Mouse (Mus musculus) frontal cortex, adult (tissue): Measurements from ENCODE around the gene Dnajb13.

Source experiments
- ATAC-seq: cut with Nextera tagmentation; 2 replicates; pipeline ENCODE4 v1.9.2; 2017; ENCODE audit warnings: mild to moderate bottlenecking, moderate library complexity, mixed read lengths; ENCODE audit not compliant: low TSS enrichment

The Dnajb13 gene

DNA sequence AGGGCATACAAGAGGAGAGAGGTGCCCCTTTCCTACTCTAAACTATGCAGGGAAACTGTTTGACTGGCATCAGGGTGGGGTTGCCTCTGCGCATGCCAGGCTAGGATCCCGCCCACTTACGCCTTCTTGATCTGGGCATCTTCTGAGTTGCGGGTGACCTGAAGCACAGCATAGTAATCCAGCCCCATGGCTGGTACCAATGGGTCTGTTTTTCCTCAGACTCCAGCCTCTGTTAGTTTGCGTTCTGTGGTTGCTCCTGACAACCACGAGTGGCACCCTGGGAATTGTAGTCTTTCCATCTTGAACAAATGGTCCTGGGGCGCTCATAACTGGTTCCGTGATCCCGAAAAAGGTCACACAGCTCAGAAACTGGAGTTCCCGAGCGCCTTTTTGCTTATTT, at the start of gene Dnajb13:
Gene Dnajb13 (minus strand): TSS at position 388 of the 400 bp plus-strand sequence.
- ATAC-seq, result peak; percentile 85; the same call in 1 of the 2 replicates

DNA sequence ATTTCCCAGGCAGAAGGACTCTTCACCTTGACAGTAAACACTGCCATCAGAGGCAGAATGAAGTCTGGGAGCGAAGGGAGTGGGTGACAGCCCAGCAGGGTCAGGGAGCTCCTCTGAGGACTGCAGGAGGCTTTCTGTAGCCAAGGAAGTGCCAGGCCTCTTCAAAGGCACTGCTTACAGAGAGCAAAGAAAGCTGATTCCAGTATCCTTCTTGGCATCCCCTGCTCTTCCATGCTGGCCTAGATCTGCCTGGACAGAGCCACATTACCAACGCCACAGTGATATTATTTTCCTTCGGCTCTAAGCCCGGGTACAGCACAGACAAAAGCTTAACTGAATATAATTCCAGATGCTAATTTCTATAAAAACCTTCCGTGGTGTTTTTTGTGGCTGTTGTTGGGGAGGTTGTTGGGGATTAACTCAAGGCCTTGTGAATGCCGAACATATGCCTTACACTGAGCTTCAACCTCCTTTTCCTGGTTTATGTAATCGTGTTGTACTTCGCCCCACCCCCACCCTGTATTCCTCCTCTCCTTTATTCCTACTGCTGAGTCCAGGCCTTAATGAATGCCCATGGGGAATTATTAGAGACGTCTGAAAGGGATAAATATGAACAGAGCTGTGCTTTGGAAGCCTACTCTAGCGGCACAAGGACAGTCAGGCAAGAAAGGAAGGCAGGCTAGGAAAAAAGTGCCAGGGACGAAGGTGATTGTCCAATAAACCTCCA, 47.3 kb upstream of the Dnajb13 start:
- ATAC-seq, result peak; percentile 77

DNA sequence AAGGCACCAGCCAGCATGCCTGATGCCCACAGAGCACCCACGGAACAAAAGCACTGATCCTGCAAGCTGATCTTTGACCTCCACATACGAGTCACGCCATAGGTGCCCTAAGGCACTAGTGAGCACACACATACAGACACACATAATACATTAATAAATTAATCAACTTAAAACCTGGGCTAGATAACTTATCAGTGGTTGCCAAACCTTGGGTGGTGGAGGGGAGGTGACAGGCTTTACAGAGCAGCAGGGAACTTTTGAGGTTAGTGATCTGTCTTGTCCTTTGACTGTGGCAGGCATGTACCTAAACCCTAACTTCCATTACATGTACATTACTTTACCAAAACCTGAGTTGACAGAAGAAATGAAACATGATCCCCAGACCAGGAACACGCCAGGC, 44.6 kb upstream of the Dnajb13 start:
- ATAC-seq, result no peak

DNA sequence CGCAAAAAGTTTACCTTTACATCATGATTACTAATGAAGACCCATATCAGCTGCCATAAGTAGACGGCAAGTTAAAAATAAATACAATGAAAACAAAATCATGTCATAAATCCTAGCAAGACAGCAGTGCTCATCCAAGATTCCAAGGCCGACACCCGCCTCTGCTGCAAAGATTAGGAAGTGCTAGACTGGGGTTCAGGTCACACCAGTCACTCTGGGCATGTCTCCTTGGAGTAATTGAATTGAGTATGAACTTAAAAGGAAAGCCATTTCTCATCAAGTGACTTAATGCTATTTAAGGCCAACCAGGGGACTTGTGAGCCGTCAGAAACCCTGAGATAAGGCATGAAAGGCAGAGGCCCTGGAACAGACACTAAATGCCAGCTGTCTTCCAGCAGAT, 42.5 kb upstream of the Dnajb13 start:
- ATAC-seq, result no peak

DNA sequence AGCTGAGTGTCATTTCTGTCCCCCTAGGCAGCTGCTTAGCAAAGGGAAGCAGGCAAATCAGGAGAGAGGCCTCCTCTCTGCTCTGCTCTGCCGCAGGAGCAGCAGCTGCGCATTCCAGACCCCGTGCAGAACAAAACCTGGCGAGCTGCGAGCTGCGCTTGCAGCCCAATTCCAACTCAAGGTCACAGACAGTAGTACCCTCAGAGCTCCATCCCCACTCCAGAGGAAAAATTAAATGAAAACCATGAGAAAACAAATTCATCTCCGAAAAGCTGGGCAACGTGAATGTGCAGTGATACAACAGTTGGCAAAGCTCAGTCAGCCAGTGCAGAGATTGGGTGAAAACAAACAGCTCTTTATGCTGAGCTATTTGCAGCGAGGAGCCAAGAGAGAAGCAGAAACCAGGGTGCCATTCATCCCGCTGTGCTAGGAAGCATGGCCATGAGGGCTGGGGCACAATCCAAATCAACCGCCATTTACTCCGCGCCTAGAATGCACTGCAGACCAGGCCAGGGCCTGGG, 40.7 kb upstream of the Dnajb13 start:
- ATAC-seq, result peak; percentile 91

DNA sequence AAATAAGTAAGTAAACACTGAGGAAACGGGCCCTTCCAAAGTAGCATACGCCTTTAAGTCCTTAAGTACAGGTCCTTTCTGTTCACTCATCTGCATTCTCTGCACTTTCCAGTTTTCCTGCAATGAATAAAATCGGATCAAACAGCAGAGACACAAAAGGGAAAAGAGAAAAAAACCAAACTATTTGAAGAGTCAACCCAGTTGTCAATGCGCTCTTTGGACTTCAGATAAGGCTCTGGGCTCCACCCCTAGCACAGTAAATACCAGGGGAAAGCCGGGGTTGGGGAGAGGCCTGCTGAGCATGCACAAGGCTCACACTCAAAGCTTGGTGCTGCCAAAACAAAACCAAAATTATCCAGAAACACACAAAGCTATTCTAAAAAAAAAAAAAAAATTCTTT, 40.2 kb upstream of the Dnajb13 start:
- ATAC-seq, result no peak

DNA sequence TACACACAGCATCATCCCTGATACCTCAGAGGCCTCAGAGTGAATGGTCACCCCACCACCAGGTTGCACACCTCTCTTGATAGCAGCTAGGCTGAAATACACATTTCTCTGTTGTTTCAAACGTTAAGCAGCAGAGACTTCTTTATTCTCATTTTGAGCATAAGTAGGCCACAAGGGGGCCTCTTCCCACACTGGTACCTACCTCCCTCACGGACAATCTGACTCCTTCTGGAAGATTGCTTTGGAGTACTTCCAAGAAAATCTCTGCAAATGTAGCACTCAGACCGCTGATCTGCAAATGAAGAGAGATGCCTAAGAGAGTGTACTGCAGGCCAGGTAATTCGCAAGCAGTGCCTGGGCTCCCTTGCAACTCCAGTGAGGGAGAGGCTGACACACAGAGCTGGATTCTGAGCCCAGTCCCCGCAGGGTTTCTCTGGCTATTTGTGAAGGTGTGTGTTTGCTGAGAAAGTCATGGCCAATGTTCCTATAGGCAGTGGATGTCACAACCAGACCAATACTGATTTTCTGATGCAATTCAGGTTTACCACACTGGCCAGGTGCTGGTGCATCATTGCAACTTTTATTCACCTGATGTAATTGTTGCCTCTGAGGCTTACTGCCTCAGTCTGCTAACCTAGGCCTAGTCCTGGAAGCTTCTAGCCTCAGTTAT, 35.7 kb upstream of the Dnajb13 start:
- ATAC-seq, result peak; percentile 69

DNA sequence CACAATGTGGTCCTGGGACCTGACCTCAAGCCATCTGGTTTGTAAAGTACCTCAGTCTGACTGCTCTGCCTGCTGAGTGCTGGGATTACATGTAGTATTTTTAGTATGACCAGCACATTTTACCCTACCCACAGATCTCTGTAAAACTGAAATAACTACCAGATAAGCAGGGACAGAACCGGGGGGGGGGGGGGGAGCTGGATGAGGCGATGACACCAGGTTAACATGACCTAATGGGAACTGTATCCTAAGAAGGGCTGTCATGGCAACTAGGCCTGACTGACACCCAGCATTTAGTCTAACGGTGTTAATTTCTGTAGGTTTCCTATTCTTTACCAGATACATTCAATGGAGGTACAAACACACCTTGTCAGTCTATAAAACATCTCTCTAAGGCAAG, 35.0 kb upstream of the Dnajb13 start:
- no peak for ATAC-seq

DNA sequence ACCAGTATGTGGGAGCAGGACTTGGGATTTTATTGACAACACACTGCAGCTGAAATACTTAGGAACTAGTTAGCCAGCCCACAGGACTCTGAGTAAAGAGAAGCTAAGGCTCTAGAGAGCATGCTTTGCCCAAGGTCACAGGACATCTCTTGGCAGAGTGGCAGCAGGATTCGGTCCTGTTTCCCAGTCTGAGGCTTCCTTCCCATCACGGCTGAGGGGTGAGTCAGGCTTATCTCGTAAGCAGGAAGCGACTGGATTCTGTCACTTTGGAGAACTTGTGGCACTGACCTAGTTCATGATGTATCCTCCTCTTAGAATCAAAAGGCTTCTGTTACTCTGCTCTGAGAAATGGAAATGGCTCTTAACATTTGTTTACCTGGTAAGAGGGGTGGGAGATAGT, 32.9 kb upstream of the Dnajb13 start:
- ATAC-seq, result no peak

DNA sequence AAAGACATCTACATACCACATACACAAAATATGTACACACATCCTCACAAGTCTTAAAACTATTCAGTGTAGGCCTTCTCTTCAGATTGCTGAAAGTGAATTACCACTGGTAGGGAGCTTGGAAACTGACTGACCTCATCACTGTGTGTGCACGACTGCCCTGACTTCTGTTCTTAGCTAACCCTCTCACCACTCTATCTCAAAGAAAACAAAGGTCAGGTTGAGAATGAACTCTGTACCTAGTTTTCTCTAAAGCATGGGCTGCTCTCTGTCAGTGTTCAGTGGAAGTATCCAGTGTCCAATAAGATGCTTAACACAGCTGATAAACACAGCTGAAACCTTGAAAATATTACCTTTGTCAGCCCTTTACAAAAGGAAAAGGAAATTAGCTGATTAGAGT, 29.7 kb upstream of the Dnajb13 start:
- no peak for ATAC-seq

DNA sequence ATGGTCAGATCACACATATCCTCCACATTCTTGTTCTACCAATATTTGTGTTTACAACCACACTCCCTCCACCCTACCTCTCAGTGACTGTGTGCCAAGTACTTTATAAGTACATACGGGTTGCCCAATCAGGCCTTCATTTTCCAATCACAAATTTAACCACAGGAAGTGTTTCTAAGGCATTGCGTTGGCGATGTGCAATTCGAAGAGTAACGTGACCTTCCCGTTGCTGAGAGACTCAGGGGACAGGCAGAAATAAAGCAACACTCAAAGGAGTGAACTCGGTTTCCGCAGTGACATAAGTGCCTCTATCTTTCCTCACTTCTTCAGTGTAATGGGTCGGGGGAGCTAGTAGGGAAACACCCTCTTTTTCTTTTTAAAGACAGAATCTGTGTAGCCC, 24.8 kb upstream of the Dnajb13 start:
- no peak for ATAC-seq

DNA sequence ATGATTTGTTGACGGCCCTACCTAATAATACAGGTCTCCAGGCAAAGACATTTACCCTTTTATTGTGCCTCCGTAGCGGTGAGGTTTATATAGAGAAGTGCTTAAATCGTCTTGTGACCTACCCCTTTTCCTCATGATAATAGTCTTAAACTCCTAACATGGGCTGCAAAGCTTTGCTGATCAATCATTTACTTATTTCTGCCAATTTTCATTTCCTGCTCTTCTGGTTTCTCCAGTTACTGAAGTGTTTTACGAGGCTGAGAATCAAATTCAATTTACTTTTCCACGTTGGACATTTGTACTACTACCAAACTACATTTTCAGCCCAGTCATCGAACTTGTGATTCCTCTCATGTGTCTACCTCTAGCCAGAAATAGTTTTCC, 22.8 kb upstream of the Dnajb13 start:
- ATAC-seq, result no peak

DNA sequence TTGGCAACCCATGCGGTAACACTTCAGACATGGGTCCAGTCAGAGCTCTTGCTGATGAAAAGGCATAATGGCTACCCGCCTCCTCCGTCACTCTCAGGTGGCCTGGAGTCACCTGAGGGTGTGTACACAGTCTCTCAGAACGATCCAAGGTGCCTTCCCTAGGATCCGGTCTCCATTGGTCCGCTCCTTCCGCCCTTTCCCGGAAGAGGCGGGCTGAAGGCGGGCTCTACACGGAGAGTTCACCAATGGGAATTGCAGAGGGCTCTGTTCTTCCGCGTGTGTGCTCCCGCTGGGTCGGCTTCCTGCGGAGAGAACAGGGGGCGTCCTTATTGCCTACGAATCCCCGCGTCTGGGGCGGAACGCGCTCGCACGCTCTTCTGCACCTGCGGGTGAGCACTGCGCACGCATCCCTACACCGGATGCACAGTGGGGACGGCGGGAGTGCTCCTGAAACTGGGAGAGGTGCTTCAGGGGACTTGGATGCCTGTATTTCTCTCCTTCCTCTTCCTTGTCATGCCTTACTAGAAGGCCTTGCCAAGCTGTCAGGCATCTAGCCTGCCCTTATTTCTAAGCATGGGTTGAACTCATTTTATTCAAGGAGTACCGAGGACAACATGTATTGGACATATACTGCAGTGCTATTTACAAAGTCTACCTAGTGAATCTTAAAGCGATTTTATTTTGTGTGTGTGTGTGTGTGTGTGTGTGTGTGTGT, 22.2 kb upstream of the Dnajb13 start, which contains the start of gene Coa4:
Gene Coa4 (plus strand): TSS at position 268 of the 715 bp plus-strand sequence.
- peak; percentile 99 for ATAC-seq

DNA sequence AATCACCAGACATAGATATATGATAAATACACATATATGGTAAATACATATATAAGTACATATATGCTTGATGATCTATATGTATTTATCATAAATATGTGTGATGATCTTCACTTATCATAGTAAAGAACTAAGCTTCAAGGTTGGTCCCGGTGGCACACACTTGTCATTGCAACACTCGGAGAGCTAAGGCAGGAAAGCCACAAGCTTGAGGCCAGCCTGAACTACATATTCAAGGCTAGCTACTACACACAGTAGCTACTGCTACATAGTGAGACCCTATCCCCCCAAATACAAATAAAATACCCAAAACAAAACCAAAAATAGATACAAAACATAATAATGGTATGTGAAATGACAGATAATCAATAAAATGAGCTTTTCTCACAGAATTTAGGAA, 21.1 kb upstream of the Dnajb13 start:
- no peak for ATAC-seq

DNA sequence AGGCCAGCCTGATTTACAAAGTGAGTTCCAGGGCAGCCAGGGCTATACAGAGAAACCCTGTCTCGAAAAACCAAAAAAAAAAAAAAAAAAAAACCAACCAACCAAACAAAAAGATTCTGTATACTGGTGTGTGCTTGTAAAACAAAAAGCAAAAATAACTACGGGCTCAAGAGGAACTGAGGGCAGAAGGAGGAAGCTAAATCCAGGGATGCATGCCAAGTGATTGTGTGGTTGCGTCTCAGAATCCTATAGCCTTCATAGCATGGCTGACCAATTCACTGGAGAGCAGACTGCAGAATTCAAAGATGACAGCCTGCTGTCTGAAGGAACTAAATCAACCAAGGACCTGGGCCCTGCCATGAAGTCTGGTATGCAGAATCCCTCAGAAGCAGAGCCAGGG, 19.5 kb upstream of the Dnajb13 start:
- no peak for ATAC-seq

DNA sequence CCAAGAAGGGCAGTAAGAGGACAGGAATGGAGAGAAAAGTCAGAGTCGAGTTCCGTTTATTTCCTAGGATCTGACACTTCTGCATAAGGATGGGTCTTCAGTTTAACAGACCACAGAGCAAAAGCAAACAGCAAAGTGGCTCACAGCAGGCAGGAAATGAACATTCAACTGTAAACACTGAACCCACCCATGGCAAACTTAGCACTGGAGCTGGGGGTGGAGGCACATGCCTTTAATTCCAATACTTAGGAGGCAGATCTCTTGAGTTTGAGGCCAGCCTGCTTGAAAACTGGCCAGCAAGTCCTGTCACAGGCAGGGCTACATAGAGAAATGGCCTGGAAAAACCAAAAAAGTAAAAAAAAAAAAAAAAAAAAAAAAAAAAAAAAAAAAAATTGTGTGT, 18.7 kb upstream of the Dnajb13 start:
- ATAC-seq, result no peak

DNA sequence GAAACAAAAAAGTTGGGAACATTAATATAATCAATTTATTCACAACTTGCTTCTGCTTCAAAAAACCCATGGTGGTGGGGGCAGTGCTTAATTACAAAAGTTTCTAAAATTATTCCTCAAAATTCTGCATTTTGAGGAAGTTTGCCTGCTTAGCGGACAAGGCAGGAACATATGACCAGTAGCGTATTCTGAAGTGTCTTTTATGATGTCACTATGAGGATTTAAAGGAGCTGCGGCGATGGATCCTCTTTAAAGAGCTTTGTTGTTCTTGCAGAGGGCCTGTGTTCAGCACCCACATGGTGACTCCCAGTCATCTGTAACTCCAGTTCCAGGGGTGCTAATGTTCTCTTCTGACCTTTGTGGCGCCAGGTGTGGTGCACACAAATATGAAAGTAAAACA, 16.0 kb upstream of the Dnajb13 start:
- ATAC-seq, result no peak

DNA sequence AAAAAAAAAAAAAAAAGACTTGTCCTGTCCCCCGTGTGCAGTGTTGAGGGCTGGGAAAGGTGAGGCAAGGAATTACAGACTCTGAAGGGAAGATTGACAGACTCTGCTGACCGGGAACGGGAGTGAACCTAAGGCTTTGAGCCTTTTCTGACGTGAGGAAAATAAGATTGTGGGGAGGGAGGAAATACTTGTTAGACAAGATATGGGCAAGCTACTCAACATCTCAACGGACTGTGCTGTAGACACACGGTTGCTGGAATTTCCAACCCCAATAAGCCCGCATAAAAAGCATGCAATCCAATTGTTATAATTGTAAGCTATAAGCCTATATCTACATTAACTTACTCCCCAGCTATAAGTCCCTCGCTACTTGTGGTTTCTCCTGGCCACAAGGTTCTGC, 9.9 kb upstream of the Dnajb13 start:
- ATAC-seq, result no peak

DNA sequence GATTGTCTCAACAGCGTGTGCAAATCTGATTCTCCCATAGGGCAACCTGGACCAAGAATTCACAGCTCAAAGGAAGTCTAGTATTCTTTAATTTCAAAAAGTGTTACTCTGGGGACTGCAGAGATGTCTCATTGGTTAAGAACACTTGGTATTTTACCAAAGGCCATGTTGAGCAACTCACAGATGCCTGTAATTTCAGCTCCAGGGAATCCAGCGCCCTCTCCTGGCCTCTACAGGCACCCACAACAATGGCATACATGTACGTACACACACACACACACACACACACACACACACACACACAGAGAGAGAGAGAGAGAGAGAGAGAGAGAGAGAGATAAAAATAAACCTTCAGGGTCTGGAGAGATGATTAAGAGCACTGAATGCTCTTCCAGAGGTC, 7.5 kb upstream of the Dnajb13 start:
- ATAC-seq, result no peak

DNA sequence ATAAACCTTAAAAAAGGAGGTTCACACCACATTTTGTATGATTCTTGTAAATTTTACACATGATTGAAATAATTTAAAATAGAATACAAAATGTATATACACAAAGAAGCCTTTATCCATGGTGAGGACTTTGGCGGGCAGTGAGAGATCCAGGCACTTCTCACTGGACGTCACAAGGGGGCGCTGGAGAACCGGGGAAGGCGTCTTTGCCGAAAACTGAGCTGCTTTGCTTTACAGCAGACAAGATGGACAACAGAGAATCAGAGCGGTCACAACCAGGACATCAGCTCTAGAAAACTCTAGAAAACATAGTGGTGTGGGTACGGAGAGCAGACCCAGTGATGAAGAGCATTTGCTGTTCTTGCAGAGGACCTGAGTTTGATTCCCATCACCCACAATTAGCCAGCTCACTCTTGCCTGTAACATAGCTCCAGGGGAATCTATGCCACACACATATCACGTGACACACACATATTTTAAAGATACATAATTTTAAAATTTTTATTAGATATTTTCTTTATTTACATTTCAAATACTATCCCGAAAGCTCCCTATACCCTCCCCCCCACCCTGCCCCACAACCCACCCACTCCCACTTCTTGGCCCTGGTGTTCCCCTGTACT, 6.0 kb upstream of the Dnajb13 start:
- ATAC-seq, result peak; percentile 80; the same call in 1 of the 2 replicates

DNA sequence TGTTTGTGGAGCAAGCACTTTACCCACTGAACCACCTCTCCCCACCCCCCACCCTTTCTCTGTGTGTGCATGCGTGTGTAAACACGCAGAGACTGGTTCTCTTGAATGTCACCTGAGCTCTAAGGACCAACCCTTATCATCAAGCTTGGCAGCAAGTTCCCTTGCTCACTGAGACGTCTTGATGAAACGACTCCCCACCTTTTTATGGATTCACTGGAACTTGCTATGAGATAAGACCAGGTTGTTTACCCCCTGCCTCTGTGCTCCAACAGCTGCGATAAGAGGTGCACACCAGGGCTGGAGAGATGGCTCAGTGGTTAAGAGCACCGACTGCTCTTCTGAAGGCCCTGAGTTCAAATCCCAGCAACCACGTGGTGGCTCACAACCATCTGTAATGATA, 5.4 kb upstream of the Dnajb13 start:
- ATAC-seq, result no peak

DNA sequence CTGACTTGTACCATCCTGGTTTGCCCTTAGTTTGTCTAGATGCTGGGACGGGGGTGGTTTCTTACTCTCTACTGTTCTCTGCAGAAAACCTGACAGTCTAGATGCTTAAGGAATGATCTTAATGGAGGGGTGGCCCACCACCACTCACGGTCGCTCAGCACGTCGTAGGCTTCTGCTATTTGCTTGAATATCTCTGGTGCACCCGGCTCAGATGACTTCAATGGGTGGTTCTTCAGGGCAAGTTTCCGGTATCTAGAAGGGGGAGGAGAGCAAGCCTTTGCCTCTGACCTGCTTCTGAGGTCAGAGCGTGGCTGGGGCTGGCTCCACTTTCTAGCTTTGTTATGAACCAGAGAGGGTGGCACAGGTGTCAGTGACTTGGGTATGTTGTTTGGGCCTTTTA, 3.2 kb downstream of the Dnajb13 start:
- no peak for ATAC-seq
